ENCODE assay signal across 26 mouse cellular contexts in the genomic region with DNA sequence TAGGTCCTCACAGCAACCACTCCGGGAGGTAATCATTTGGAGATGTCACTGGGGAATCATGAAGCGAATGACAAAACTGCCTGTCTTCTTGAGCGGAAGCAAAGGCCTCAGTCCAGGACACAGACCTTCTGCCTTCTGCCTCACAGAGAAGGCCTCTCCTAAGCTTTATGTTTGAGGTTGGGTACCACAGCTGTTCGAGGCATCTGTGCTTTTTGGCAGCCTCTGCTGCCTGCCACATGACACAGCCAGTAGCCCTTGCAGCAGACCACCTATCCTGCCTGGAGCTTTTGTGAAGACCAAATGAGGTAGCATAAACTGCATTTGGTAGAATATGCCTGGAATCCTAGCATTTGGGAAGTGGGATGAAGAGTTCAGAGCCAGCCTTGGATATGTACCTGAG. TPM values are rescaled to one million over a fixed set of nuclear protein-coding genes. Genes with fewer than 3 reads are reported as not detected.
DNase-seq lines count a peak whose midpoint lies in the region; ATAC-seq and TF ChIP-seq lines count a peak whose summit lies in the region.
"Had no signal": no experiment of that assay in that cellular context is flagged by ENCODE, and none has a peak within 500 bp of the region (broad histone marks: within the 10 kb centered on the region; RNA-seq: fewer than 3 reads in every experiment).

No protein-coding gene starts in this region.

- peak overlapping the region; percentile 40; the same call in 1 of the 2 replicates for H3K27ac ChIP-seq in hindbrain, embryonic 12.5 days
- no peak overlapping the region for H3K27ac ChIP-seq in hindbrain, embryonic 10.5 days
- peak overlapping the region; percentile 59 for H3K27ac ChIP-seq in neural tube, embryonic 13.5 days (replicated peaks)
- H3K27ac ChIP-seq: embryonic facial prominence, embryonic 12.5 days; heart, embryonic 10.5 days; heart, embryonic 15.5 days; limb, embryonic 13.5 days; lung, embryonic 15.5 days had no signal

- H3K4me1 ChIP-seq in hindbrain, embryonic 12.5 days, result peaks cover 6% of the 10 kb centered on the region
- peaks cover 14% of the 10 kb centered on the region; the same call in 1 of the 2 replicates for H3K4me1 ChIP-seq in hindbrain, embryonic 10.5 days (replicated peaks)
- H3K4me1 ChIP-seq in neural tube, embryonic 13.5 days (replicated peaks), result peaks cover 26% of the 10 kb centered on the region
- H3K4me1 ChIP-seq: embryonic facial prominence, embryonic 12.5 days; heart, embryonic 10.5 days; heart, embryonic 15.5 days; limb, embryonic 13.5 days; lung, embryonic 15.5 days had no signal

- H3K79me2 ChIP-seq in myocyte (ENCODE audit: control insufficient read depth, insufficient read depth), result no peaks in the 10 kb centered on the region

- DNase-seq in cerebellum, postnatal 10 days, result peak; percentile 73 to 79
- no peak for DNase-seq in cerebellum, adult 9-10 months
- DNase-seq in hindbrain, embryonic 10.5 days (ENCODE audit: low spot score), result no peak
- DNase-seq in neural tube, embryonic 10.5 days (ENCODE audit: extremely low spot score, low spot score), result no peak
- no peak for DNase-seq in adipocyte (ENCODE audit: low spot score)
- DNase-seq: adrenal gland, postnatal 25 days; cerebellum, adult 2 months; embryo, embryonic 11 days; gastrocnemius, postnatal 10 days; kidney, adult 9 months; kidney, postnatal 10 days; lung, postnatal 36 days; right cerebral cortex, postnatal 25 days; spleen, adult 18-20 months; thymus, postnatal 14 days had no signal

- ATAC-seq in hindbrain, embryonic 12.5 days (ENCODE audit: low FRiP score), result no peak
- no peak for ATAC-seq in neural tube, embryonic 13.5 days (ENCODE audit: low read depth)
- ATAC-seq: intestine, postnatal 0 days had no signal

- no peaks in the 10 kb centered on the region for H3K36me3 ChIP-seq in hindbrain, embryonic 12.5 days
- H3K36me3 ChIP-seq in hindbrain, embryonic 10.5 days, result no peaks in the 10 kb centered on the region
- H3K36me3 ChIP-seq in neural tube, embryonic 13.5 days, result no peaks in the 10 kb centered on the region
- H3K36me3 ChIP-seq in myocyte (ENCODE audit: control insufficient read depth, insufficient read depth), result no peaks in the 10 kb centered on the region
- H3K36me3 ChIP-seq: embryonic facial prominence, embryonic 12.5 days; heart, embryonic 10.5 days; heart, embryonic 15.5 days; limb, embryonic 13.5 days; lung, embryonic 15.5 days had no signal

- 77% methylated on average over 4 of the region's 4 CpGs for WGBS in hindbrain, embryonic 12.5 days
- WGBS in hindbrain, embryonic 10.5 days, result 77% methylated on average over 4 of the region's 4 CpGs
- WGBS in neural tube, embryonic 13.5 days, result 57% methylated on average over 4 of the region's 4 CpGs

- no peaks in the 10 kb centered on the region for H3K9me3 ChIP-seq in hindbrain, embryonic 12.5 days (replicated peaks)
- H3K9me3 ChIP-seq in hindbrain, embryonic 10.5 days, result no peaks in the 10 kb centered on the region
- H3K9me3 ChIP-seq in neural tube, embryonic 13.5 days, result no peaks in the 10 kb centered on the region
- H3K9me3 ChIP-seq: embryonic facial prominence, embryonic 12.5 days; heart, embryonic 10.5 days; heart, embryonic 15.5 days; limb, embryonic 13.5 days; lung, embryonic 15.5 days had no signal

- no peak overlapping the region for H3ac ChIP-seq in myocyte (ENCODE audit: control insufficient read depth, insufficient read length)

- TF ChIP-seq POLR2A in myocyte (IDR thresholded peaks at IDR 0.05; ENCODE audit: insufficient read length, low read depth), result no peak

- no peak overlapping the region for H3K9ac ChIP-seq in hindbrain, embryonic 12.5 days
- no peak overlapping the region for H3K9ac ChIP-seq in neural tube, embryonic 13.5 days
- H3K9ac ChIP-seq: embryonic facial prominence, embryonic 12.5 days; heart, embryonic 15.5 days; limb, embryonic 13.5 days; lung, embryonic 15.5 days had no signal

- no peak overlapping the region for H3K4me3 ChIP-seq in hindbrain, embryonic 12.5 days
- no peak overlapping the region for H3K4me3 ChIP-seq in hindbrain, embryonic 10.5 days
- H3K4me3 ChIP-seq in neural tube, embryonic 13.5 days, result no peak overlapping the region
- no peak overlapping the region for H3K4me3 ChIP-seq in myocyte
- H3K4me3 ChIP-seq: embryonic facial prominence, embryonic 12.5 days; heart, embryonic 10.5 days; heart, embryonic 15.5 days; limb, embryonic 13.5 days; lung, embryonic 15.5 days had no signal

- no peak overlapping the region for H3K4me2 ChIP-seq in hindbrain, embryonic 12.5 days (replicated peaks)
- no peak overlapping the region for H3K4me2 ChIP-seq in neural tube, embryonic 13.5 days
- no peak overlapping the region for H3K4me2 ChIP-seq in myocyte (ENCODE audit: low read depth)
- H3K4me2 ChIP-seq: embryonic facial prominence, embryonic 12.5 days; heart, embryonic 15.5 days; limb, embryonic 13.5 days; liver, embryonic 11.5 days; lung, embryonic 15.5 days; midbrain, embryonic 11.5 days had no signal

- no peaks in the 10 kb centered on the region for H3K27me3 ChIP-seq in hindbrain, embryonic 12.5 days
- H3K27me3 ChIP-seq in hindbrain, embryonic 10.5 days (ENCODE audit: insufficient read depth, poor library complexity, severe bottlenecking), result no peaks in the 10 kb centered on the region
- no peaks in the 10 kb centered on the region for H3K27me3 ChIP-seq in neural tube, embryonic 13.5 days
- peaks cover 27% of the 10 kb centered on the region for H3K27me3 ChIP-seq in myocyte (ENCODE audit: control insufficient read depth, insufficient read depth, insufficient read length)
- H3K27me3 ChIP-seq: embryonic facial prominence, embryonic 12.5 days; heart, embryonic 15.5 days; limb, embryonic 13.5 days; lung, embryonic 15.5 days had no signal

TF ChIP-seq in myocyte, 11 proteins besides CTCF, POLR2A, EP300 and RAD21:
- peak in 2 of 3 experiments; percentile 16 to 52 for TF ChIP-seq MYOD1 (IDR thresholded peaks at IDR 0.05; ENCODE audit: control insufficient read depth in 1 of 3, insufficient read length in 2 of 3, low read depth in 2 of 3)
- TF ChIP-seq REST (IDR thresholded peaks at IDR 0.05; ENCODE audit: insufficient read depth, insufficient read length), result no peak
- TF ChIP-seq MYOG (IDR thresholded peaks at IDR 0.05; ENCODE audit: control insufficient read depth in 1 of 3, insufficient read depth in 1 of 3, insufficient read length in 2 of 3, low read depth in 2 of 3), result peak in 2 of 3 experiments; percentile 56 to 57

RNA-seq across cellular contexts. Expression of a gene that starts 11.2 kb away (rescaled TPM):
- 29.2 and 31.2 TPM in 2 replicates for polyA plus RNA-seq in hindbrain, embryonic 12.5 days (2016; fragmentation: Nextera tagmentation; extraction: Ambion mirVana)
- polyA plus RNA-seq in hindbrain, embryonic 10.5 days (2016; fragmentation: Nextera tagmentation; extraction: Ambion mirVana), result 12.7 and 20.9 TPM in 2 replicates
- 39.4 and 40.2 TPM in 2 replicates for polyA plus RNA-seq in neural tube, embryonic 13.5 days (2015; fragmentation: Nextera tagmentation; extraction: Ambion mirVana)
- 0.02 TPM for polyA plus RNA-seq in myocyte (2012; fragmentation: generic; extraction: Trizol)

Comparison
In these comparisons a context has a peak if more than half of its experiments do, and no peak if none do; other contexts are left out.
1. DNase-seq: peak in cerebellum, postnatal 10 days (2 of 2); none in cerebellum, adult 9-10 months (single experiment), hindbrain, embryonic 10.5 days (single experiment), neural tube, embryonic 10.5 days (single experiment) and adipocyte (single experiment).
2. RNA of a gene that starts 11.2 kb away (polyA plus RNA-seq): 39.4 to 40.2 TPM in neural tube, embryonic 13.5 days, 29.2 to 31.2 TPM in hindbrain, embryonic 12.5 days and 12.7 to 20.9 TPM in hindbrain, embryonic 10.5 days; 0.02 TPM in myocyte (single experiment); every median in the first group is over 10 times any median in the second.